Mouse (Mus musculus): ENCODE data around the gene A930004D18Rik. TPM values are rescaled to one million over a fixed set of nuclear protein-coding genes. Genes with fewer than 3 reads are reported as not detected.

A930004D18Rik gene
- total RNA-seq, 2 experiments from 2014 or later: 2.7 to 5.0 TPM

DNA sequence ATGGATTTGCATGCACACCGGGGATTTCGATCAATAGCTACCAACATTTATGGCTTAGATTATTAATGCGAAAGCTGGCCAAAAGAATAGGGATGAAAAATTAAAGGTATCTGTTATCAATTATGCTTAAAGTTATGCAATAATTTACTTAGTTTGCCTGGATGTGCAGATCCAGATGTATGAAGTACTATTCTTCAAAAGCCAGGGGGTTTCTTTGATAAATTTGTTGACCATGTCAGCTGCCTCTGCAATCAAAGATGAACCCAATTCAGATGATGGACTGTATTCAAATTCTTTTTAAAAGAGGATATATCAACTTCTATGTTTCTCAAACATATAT, 14.3 kb upstream of the A930004D18Rik start:
- Histone ChIP-seq H3K27ac (no peak overlapping the region), H3K4me3 (no peak overlapping the region)
- no peak for TF ChIP-seq CTCF (IDR thresholded peaks at IDR 0.05)
- DNase-seq (ENCODE audit: extremely low spot score in 1 of 2, low spot score in 2 of 2): no peak
- intact Hi-C loops (cut with DNase I): loop anchor here (10.0 kb wide), 1 partner anchor 943 kb away; the partner anchor contains the start of genes 4930426L09Rik and Pip4k2a

DNA sequence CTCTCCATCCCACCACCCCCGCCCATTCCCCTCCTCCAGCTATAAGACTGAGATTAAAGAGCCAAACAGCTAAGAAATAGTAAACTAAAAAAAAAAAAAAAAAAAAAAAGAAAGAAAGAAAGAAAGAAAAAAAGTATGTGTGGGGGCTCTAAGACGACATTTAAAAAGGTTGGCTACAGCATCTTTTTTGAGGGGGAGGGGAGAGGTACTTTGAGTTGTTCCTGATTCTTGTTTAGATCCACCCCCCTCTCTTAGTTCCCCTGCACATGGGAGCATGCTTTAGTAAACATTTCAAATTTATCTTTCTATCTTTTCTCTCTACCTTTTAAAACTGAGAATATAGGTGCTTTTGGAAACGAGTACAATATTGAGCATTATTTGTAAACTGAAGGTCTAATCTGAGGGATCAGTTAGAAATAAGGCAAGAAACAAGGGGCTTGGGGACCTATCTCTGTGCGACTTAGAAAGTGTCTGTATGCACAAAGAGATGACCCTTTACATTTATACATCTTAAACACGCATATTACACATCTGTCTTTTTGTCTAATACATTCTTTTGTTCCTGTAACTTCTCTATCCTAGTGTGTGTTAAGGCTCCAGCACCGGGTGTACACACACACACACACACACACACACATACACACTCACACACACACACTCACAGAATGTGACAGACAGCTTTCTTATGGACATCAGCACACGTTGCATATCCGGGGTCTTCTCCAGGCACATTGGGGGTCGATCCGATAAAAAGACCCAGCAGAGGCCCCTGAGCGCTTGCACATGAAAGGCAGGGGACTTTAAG, 13.7 kb upstream of the A930004D18Rik start:
- TF ChIP-seq CTCF (IDR thresholded peaks at IDR 0.05): no peak
- H3K27ac ChIP-seq: no peak overlapping the region; the same call in 1 of the 2 replicates
- no peak overlapping the region for H3K4me3 ChIP-seq

DNA sequence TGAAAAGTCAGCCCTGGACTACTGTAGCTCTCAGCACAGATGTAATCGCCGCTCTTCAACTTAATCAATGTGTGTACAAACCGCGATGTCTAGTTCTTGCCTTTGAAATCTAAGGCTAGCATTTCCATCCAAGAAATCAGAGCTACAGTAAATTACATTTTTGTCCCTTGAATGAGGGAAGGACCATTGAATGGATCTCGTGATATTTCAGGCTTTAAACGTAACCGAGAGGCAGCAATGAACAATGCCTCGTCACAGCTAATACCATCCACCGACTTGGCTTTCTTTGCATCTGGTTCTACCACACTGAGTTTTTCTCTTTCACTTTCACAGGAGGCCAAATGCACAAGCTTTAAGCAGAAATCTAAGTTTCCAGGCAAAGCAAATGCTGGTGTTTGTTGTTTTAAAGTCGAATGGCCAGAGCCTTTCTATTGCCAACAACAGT, 13.0 kb upstream of the A930004D18Rik start:
- H3K27ac ChIP-seq: peak overlapping the region; percentile 53; the same call in 1 of the 2 replicates
- TF ChIP-seq CTCF (IDR thresholded peaks at IDR 0.05): no peak
- DNase-seq (ENCODE audit: extremely low spot score in 1 of 2, low spot score in 2 of 2): no peak
- intact Hi-C loops (cut with DNase I): loop anchor here (10.0 kb wide), 1 partner anchor 944 kb away; the partner anchor contains the start of genes 4930426L09Rik and Pip4k2a
- H3K4me3 ChIP-seq: peak overlapping the region; percentile 27; the same call in 1 of the 2 replicates

More for the DNA sequence above, 13.7 kb upstream of the A930004D18Rik start:
- no peak for DNase-seq (ENCODE audit: extremely low spot score in 1 of 2, low spot score in 2 of 2)
- intact Hi-C loops (cut with DNase I): loop anchor here (10.0 kb wide), 1 partner anchor 944 kb away; the partner anchor contains the start of genes 4930426L09Rik and Pip4k2a

DNA sequence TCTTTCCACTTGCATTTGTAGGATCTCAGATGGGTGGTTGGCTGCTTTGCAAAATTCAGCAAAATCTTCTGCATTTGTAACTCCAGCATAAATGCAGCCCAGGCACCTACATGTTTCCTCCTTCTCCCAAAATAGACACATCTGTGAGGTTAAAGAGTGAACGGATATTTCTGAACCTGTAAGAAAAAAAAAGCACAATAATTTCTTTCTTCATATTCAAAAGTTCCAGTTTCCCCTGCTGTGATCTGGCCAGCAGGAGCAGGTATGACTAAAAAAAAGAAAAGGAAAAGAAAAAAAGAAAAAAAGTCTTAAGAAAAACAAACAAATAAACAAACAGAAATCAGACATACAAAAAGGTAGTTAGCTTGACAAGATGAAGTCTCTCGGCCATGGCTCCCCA, 12.5 kb upstream of the A930004D18Rik start:
- H3K4me3 ChIP-seq: no peak overlapping the region
- H3K27ac ChIP-seq: 0 out of 2 replicates have a peak overlapping the region, but pooled peaks have one; percentile 0
- DNase-seq (ENCODE audit: extremely low spot score in 1 of 2, low spot score in 2 of 2): no peak
- intact Hi-C loops (cut with DNase I): loop anchor here (10.0 kb wide), 1 partner anchor 945 kb away; the partner anchor contains the start of genes 4930426L09Rik and Pip4k2a
- TF ChIP-seq CTCF (IDR thresholded peaks at IDR 0.05): no peak

DNA sequence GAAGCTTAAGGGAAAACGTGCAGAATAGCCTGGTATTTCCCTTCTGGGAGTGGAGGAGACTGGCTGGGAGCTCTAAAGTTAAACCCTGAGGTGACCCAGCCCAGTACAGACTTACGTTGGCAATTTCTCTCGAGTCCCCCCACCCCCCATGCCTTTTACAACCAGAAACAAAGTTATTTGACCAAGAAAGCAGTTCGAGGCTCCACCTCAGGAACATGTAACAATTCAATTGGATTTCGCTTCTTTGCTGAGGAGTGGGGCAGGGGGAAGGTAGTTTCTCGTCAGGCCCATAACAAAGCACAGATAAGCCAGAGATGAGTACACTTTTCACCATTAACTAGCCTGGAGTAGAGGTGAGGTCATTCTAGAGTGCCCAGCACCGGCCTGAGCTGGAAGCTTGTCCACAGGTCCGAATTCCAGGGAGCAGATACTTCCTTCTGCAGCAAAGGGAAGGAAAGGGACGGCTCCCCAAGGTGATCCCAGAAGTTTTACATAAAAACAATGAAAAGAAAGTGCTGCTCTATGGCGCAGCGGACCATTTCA, 11.8 kb upstream of the A930004D18Rik start:
- TF ChIP-seq CTCF (IDR thresholded peaks at IDR 0.05): no peak
- no peak for DNase-seq (ENCODE audit: extremely low spot score in 1 of 2, low spot score in 2 of 2)
- Histone ChIP-seq H3K27ac (peak overlapping the region; percentile 0; the same call in 1 of the 2 replicates), H3K4me3 (no peak overlapping the region)
- intact Hi-C loops (cut with DNase I): loop anchor here (5.0 kb wide), 2 partner anchors 317 to 643 kb away; partner anchors contain the start of genes Nebl and Spag6

DNA sequence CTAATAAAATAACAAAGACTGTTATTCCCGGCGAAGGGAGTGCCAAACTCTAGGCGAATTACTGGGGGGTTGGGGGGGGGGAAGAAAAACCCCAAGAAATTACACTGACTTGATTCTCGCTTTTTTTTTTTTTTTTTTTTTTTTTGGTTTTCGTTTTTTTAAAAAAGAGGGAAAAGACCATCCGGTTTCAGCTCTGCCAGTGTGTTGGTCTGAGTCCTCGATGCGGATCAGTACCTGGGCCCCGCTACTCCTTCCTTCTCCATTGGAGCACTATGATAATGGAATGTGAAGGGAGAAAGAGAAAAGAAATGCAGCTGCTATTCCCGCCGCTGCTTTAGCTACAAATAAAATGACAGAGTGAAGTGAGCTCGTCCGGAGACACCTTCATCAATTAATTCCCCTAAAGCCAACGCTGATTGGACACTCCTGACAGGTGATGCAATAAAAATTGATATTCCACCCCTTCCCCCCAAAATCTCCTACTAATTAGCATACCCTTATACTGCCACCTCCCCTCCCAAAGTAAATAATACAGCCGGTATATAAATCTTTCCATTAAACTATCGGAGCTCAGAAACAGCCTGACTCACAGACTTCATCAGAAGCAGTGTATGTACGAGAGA, 11.0 kb upstream of the A930004D18Rik start, which contains the start of gene Skida1:
TSS of gene Skida1 (minus strand) at position 599 of the 623 bp plus-strand sequence.
- DNase-seq (ENCODE audit: extremely low spot score in 1 of 2, low spot score in 2 of 2): no peak
- Histone ChIP-seq H3K4me3 (peak within 1 kb of the TSS; percentile 63), H3K27ac (peak within 1 kb of the TSS; percentile 98)
- TF ChIP-seq CTCF (IDR thresholded peaks at IDR 0.05): no peak
- intact Hi-C loops (cut with DNase I): loop anchor here (5.0 kb wide), 2 partner anchors 316 to 644 kb away; partner anchors contain the start of genes Nebl and Spag6

DNA sequence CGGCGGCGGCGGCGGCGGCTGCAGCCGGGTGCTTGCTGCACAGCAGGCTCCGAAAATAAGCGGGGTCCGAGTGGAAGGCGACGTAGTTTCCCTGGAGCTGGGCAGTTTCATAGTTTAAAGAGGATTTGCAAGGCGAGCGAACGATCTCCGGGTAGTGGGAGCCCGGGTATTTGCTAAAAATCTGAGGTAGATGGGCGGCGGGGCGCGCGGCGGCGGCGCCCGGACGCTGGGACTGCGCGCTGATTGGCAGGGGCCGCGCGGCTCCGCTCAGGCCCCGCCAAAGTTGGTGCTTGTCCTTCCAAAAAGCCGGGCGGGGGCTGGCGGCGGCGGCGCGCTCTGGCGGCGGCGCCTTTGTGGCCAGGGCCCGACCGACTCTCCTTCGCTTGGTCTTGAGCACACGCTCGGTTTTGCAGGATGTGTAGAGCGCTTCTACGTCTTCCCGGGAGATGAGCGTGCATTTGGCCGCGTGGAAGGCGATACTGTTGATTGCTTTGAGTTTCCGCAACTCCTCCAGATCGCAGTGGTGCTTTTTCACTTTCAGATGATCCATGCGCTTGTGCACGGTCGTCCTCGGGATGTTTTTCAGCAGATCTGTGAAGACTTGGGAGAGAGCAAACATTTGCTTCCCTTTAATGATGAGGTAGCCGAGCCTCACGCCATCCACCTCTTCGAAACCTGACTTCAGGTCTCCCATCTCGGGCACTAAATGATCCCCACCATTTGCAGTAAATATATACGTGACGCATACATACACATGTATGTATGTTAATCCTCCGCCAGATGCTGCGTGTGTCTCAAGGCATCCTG, 10.3 kb upstream of the A930004D18Rik start:
- peak; percentile 69 to 74 for DNase-seq (ENCODE audit: extremely low spot score in 1 of 2, low spot score in 2 of 2)
- peak overlapping the region; percentile 63 for H3K4me3 ChIP-seq
- H3K27ac ChIP-seq: peak overlapping the region; percentile 98
- intact Hi-C loops (cut with DNase I): loop anchor here (1.0 to 5.0 kb wide), 3 partner anchors 17 to 644 kb away; partner anchors contain the start of genes Nebl and Spag6
- TF ChIP-seq CTCF (IDR thresholded peaks at IDR 0.05): no peak

DNA sequence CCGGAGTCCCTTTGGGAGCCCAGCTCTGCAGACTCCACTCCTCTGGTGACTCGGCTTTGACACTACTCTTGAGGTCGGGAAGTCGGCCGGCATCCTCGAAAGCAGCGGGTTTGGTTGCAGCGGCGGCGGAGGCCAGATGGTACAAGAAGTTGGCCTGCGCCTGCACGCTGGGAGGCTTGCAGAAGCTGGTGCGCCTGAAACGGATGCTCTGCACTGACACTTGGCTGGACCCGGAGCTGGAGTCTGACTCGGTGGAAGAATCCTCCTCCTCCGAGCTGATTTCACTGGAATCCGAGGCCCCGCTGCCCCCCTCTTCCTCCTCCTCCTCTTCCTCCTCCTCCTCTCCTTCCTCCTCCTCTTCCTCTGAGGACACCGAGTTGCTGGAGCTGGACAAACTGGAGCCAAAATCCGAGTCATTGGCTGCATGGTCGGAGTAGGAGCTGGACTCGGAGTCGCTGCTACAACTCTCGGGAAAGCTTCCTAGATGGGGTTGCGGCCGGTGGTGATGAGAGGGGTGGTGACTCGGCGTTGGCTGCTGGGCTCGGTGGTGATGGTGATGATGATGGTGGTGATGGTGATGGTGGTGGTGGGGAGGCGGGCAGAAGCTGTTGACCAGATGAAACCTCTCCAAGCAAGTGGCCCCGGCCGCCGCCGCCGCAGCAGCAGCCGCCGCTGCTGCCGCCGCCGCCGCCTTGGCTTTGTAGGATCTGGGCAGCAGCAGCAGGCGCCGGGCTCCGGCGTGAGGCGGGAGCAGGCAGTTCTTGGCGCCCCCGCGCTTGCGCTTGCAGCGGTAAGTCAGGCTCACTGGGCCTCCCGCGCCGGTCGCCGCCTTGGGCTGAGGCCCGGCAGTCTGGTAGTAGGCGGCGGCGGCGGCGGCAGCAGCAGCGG, 9.5 kb upstream of the A930004D18Rik start:
- peak; percentile 73 to 76 for DNase-seq (ENCODE audit: extremely low spot score in 1 of 2, low spot score in 2 of 2)
- peak overlapping the region; percentile 98 for H3K27ac ChIP-seq
- H3K4me3 ChIP-seq: peak overlapping the region; percentile 63
- intact Hi-C loops (cut with DNase I): loop anchor here (1.0 to 5.0 kb wide), 3 partner anchors 16 to 645 kb away; partner anchors contain the start of genes Nebl and Spag6
- no peak for TF ChIP-seq CTCF (IDR thresholded peaks at IDR 0.05)

DNA sequence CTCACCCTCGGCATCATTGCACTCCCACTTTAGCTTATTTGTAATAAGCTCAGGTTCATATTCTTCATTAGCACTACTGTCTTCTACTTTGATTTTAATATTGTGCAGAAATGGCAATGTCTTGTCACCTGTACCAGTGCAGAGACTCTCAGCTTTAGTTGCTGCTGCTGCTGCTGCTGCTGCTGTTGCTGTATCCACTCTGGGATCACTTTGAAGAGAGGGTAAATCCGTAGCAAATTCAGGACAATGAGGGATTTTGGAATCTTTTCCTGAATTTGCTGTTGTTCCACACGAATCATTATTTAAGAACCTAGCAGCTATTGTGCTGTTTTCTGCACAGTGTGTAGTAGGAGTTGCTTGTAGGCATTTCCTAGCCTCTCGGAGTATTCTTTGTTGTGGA, 8.6 kb upstream of the A930004D18Rik start:
- no peak for DNase-seq (ENCODE audit: extremely low spot score in 1 of 2, low spot score in 2 of 2)
- peak overlapping the region; percentile 63 for H3K4me3 ChIP-seq
- TF ChIP-seq CTCF (IDR thresholded peaks at IDR 0.05): no peak
- H3K27ac ChIP-seq: peak overlapping the region; percentile 98; the same call in 1 of the 2 replicates
- intact Hi-C loops (cut with DNase I): loop anchor here (5.0 kb wide), 2 partner anchors 314 to 646 kb away; partner anchors contain the start of genes Nebl and Spag6

Data from left cerebral cortex, adult 2 months (tissue).